In genomic region chr13:103973977-103974376, GRCm38 (mm10) we compare ENCODE assay signal across 22 mouse cellular contexts. TPM values are rescaled to one million over a fixed set of nuclear protein-coding genes. Genes with fewer than 3 reads are reported as not detected.
A peak's percentile ranks its signal among the peaks of the same experiment; 100 is the strongest.
DNase-seq lines count a peak whose midpoint lies in the region; ATAC-seq and TF ChIP-seq lines count a peak whose summit lies in the region.
"Had no signal": no experiment of that assay in that cellular context is flagged by ENCODE, and none has a peak within 500 bp of the region (broad histone marks: within the 10 kb centered on the region; RNA-seq: fewer than 3 reads in every experiment).

No protein-coding gene starts in this region.

- no peaks in the 10 kb centered on the region for H3K36me3 ChIP-seq in lung, embryonic 15.5 days
- no peaks in the 10 kb centered on the region for H3K36me3 ChIP-seq in lung, embryonic 16.5 days (ENCODE audit: control insufficient read depth, insufficient read depth, low read length)
- H3K36me3 ChIP-seq: forebrain, embryonic 10.5 days; midbrain, embryonic 12.5 days had no signal

- peaks cover 21% of the 10 kb centered on the region for H3K4me1 ChIP-seq in lung, embryonic 15.5 days
- peaks cover 15% of the 10 kb centered on the region; the same call in 1 of the 2 replicates for H3K4me1 ChIP-seq in lung, embryonic 16.5 days (replicated peaks; ENCODE audit: control insufficient read depth, insufficient read depth, low read length)

- H3K27ac ChIP-seq in lung, embryonic 15.5 days, result no peak overlapping the region
- no peak overlapping the region; the same call in 1 of the 2 replicates for H3K27ac ChIP-seq in lung, embryonic 16.5 days (ENCODE audit: low read length)
- H3K27ac ChIP-seq in gastrocnemius, adult 2 months, result no peak overlapping the region
- H3K27ac ChIP-seq: forebrain, embryonic 10.5 days; heart, adult 2 months; midbrain, embryonic 12.5 days had no signal

- WGBS in lung, embryonic 15.5 days, result 21% methylated on average over 5 of the region's 5 CpGs
- whole genome bisulfite sequencing in lung, embryonic 16.5 days, result 18% methylated on average over 5 of the region's 5 CpGs

- intact Hi-C loops in gastrocnemius, adult 2 months (cut with DNase I), result no loop called here

- TF ChIP-seq CTCF in gastrocnemius, adult 2 months (IDR thresholded peaks at IDR 0.05), result no peak

- no peaks in the 10 kb centered on the region for H3K9me3 ChIP-seq in lung, embryonic 15.5 days
- H3K9me3 ChIP-seq in lung, embryonic 16.5 days (ENCODE audit: control insufficient read depth, low read length), result no peaks in the 10 kb centered on the region
- H3K9me3 ChIP-seq: forebrain, embryonic 10.5 days; midbrain, embryonic 12.5 days had no signal

- H3K4me3 ChIP-seq in lung, embryonic 15.5 days, result no peak overlapping the region
- H3K4me3 ChIP-seq in lung, embryonic 16.5 days (ENCODE audit: low read length), result no peak overlapping the region
- H3K4me3 ChIP-seq in gastrocnemius, adult 2 months, result no peak overlapping the region
- H3K4me3 ChIP-seq: forebrain, embryonic 10.5 days; heart, adult 2 months; midbrain, embryonic 12.5 days had no signal

- DNase-seq in lung, postnatal 25 days (ENCODE audit: low spot score), result no peak
- no peak for DNase-seq in c-Kit-positive CD71-positive TER-119-positive erythroid progenitor cells, embryonic 14.5 days (ENCODE audit: low spot score)
- DNase-seq in gastrocnemius, adult 2 months, result no peak
- DNase-seq in cerebellum, postnatal 10 days, result no peak
- DNase-seq: adrenal gland, postnatal 10 days; cerebellum, adult 11-12 months; cerebellum, postnatal 25 days; gastrocnemius, postnatal 10 days; heart, adult 2 months; kidney, adult 2 months; kidney, postnatal 25 days; left cerebral cortex, postnatal 4 days; liver; liver, postnatal 0 days; right cerebral cortex, adult 18-20 months had no signal

- no peaks in the 10 kb centered on the region for H3K27me3 ChIP-seq in lung, embryonic 15.5 days
- no peaks in the 10 kb centered on the region for H3K27me3 ChIP-seq in lung, embryonic 16.5 days (ENCODE audit: control insufficient read depth, insufficient read depth, low read depth, low read length)
- H3K27me3 ChIP-seq: midbrain, embryonic 12.5 days; Patski had no signal

- peak; percentile 47; the same call in 1 of the 2 replicates for ATAC-seq in lung, embryonic 15.5 days (ENCODE audit: borderline replicate concordance, extremely low read depth, low FRiP score, low TSS enrichment)
- peak; percentile 65 for ATAC-seq in lung, embryonic 16.5 days (ENCODE audit: low read depth)
- peak; percentile 96 for ATAC-seq in megakaryocyte progenitor cell, adult 5-6 weeks (replicated peaks; ENCODE audit: poor library complexity)
- ATAC-seq: activated CD4-positive, CD25-positive, alpha-beta regulatory T cell, adult 4 months; liver, postnatal 0 days; Patski had no signal

- H3K9ac ChIP-seq in lung, embryonic 15.5 days, result no peak overlapping the region
- H3K9ac ChIP-seq in lung, embryonic 16.5 days (ENCODE audit: low read length), result no peak overlapping the region
- H3K9ac ChIP-seq: liver, postnatal 0 days; midbrain, embryonic 12.5 days had no signal

- no peak overlapping the region for H3K4me2 ChIP-seq in lung, embryonic 15.5 days
- peak overlapping the region; percentile 22; the same call in 1 of the 2 replicates for H3K4me2 ChIP-seq in lung, embryonic 16.5 days (ENCODE audit: low read depth, low read length)
- H3K4me2 ChIP-seq: midbrain, embryonic 12.5 days had no signal

RNA-seq across cellular contexts. Expression of gene Erbin, which starts 53.7 kb away (rescaled TPM):
- 17.2 and 17.9 TPM in 2 replicates for polyA plus RNA-seq in lung, embryonic 15.5 days (2015; fragmentation: Nextera tagmentation; extraction: Ambion mirVana)
- polyA plus RNA-seq in lung, embryonic 16.5 days (2015; fragmentation: Nextera tagmentation; extraction: Ambion mirVana), result 16.8 and 17.2 TPM in 2 replicates
- 86.9 and 96.9 TPM in 2 replicates for total RNA-seq in megakaryocyte progenitor cell, adult 5-6 weeks (2015)
- total RNA-seq in megakaryocyte progenitor cell, adult 5-6 weeks (2017), result 72.9 and 92.5 TPM in 2 replicates
- total RNA-seq in gastrocnemius, adult 2 months (2021), result 10 to 100 TPM; 40.6 to 45.3 TPM
